Mouse (Mus musculus) lung, postnatal 0 days (tissue): Measurements from ENCODE around the gene Treml4.

Experiments used
- CTCF ChIP-seq: IDR thresholded peaks from 2 replicates; pipeline ENCODE4 v1.5.1; 2016; ENCODE audit warnings: antibody characterized with exemption, mild to moderate bottlenecking
- EP300 ChIP-seq: IDR thresholded peaks from 2 replicates; pipeline ENCODE4 v1.6.1; 2016; ENCODE audit warnings: antibody characterized with exemption, mild to moderate bottlenecking, control low read depth

DNA sequence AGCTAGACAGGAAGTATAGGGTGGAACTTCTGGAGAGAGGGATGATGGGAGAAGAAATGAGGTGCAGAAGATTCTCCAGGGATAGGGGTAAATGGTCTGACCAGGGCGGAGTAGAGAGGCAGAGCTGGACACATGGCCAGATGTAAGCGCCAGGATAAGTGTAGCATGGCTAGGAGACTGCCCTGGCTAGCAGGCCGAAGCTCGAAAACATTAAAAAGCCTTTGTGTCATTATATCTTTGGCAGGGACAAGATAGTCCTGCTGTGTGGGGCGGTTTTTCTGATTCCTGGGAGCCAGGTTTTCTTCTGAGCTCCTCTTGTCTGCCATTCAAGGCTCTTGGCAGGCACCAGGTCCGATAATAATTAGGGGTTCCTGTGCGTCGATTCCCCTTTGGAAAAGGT lies 26.5 kb upstream of the Treml4 start:
- TF ChIP-seq CTCF (no peak), EP300 (no peak)
